Mouse (Mus musculus): ENCODE measurements around the gene Col4a3. TPM values are rescaled to one million over a fixed set of nuclear protein-coding genes. Genes with fewer than 3 reads are reported as not detected.

The Col4a3 gene
- polyA plus RNA-seq, 1 experiment from 2014 or later, result 0.03 TPM

DNA sequence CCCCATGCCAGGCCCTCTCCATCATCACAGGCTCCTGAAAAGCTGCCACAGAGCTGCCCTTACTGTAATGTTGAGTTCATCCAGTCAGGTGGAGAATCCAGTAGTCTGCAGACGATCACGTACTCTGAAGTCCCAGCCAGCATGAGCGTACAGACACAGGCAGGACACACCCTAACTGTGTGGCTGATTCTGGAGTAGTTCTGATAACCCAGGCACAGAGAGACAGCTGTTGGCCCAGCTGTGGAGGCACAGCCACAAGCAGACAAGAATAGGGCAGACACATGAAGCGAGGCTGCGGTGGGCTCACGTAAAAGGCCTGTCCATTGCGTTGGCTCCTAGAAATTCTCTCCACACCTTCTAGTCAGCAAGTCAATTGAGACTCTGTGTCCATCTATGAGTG, 50.7 kb downstream of the Col4a3 start:
- Histone ChIP-seq H3K27me3 (no peaks in the 10 kb centered on the region), H3K9me3 (no peaks in the 10 kb centered on the region), H3K4me3 (no peak overlapping the region), H3K4me1 (0 out of 2 replicates have a peak, but pooled peaks cover 2% of the 10 kb centered on the region), H3K4me2 (no peak overlapping the region), H3K27ac (no peak overlapping the region), H3K9ac (no peak overlapping the region), H3K36me3 (no peaks in the 10 kb centered on the region)
- ATAC-seq (ENCODE audit: insufficient number of reproducible peaks, insufficient read depth, low FRiP score, low TSS enrichment, low read depth), result no peak
- WGBS, result 92% methylated on average over 7 of the region's 7 CpGs

DNA sequence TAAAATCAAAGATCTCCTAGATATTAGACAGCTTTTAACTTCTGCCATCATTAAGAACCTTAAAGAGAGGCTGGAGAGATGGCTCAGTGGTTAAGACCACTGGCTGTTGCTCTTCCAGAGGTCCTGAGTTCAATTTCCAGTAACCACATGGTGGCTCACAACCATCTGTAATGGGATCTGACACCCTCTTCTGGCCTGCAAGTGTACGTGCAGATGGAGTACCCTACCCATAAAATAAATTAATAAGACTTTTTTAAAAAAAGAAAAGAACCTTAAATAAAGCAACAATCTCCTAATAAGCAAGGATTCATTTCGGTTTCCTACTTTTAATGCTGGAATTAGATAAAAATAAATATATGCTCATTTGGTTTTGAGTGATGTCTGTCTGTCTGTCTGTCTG, 51.7 kb downstream of the Col4a3 start:
- Histone ChIP-seq H3K36me3 (no peaks in the 10 kb centered on the region), H3K4me3 (no peak overlapping the region), H3K4me2 (no peak overlapping the region), H3K27ac (no peak overlapping the region), H3K27me3 (no peaks in the 10 kb centered on the region), H3K9ac (no peak overlapping the region), H3K4me1 (0 out of 2 replicates have a peak, but pooled peaks cover 2% of the 10 kb centered on the region), H3K9me3 (no peaks in the 10 kb centered on the region)
- ATAC-seq (ENCODE audit: insufficient number of reproducible peaks, insufficient read depth, low FRiP score, low TSS enrichment, low read depth), result no peak
- 84% methylated on average over 2 of the region's 2 CpGs for WGBS

DNA sequence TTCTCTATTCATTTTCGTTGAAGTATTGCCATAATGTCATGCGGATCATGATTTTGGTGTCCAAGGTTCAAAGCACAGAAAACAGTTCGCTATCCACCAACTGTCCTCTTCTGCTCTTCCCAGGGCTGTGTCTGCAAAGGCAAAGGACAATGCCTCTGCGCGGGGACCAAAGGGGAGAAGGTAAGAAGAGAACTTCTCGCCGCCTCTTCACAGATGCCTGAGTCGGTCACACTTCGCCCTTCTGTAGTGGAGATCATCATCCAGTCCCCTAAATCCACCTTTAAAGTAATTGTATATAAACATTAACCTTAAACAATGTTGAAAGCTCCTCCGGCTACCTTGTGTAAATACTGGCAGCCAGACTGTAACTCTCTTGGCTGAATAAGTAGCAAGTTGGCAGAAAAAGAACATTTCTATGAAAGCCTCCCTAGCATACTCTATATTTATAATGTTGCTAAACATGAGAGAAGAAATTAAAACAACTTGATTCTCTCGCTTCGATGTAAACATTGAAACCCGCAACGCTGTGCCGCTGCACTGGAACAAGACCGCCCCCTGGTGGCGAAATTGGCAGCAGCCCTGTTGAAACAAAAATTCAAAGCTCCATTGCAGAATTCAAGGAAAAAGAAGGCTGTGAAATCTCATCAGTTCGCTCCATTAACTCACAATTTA, 54.7 kb downstream of the Col4a3 start:
- no peaks in the 10 kb centered on the region for H3K27me3 ChIP-seq
- no peaks in the 10 kb centered on the region for H3K9me3 ChIP-seq
- H3K4me1 ChIP-seq, result no peaks in the 10 kb centered on the region
- H3K36me3 ChIP-seq, result no peaks in the 10 kb centered on the region
- H3K27ac ChIP-seq, result no peak overlapping the region
- peak overlapping the region; percentile 25 for H3K4me3 ChIP-seq
- no peak for ATAC-seq (ENCODE audit: insufficient number of reproducible peaks, insufficient read depth, low FRiP score, low TSS enrichment, low read depth)
- 36% methylated on average over 18 of the region's 18 CpGs for WGBS
- H3K9ac ChIP-seq, result 0 out of 2 replicates have a peak overlapping the region, but pooled peaks have one; percentile 44
- peak overlapping the region; percentile 56 for H3K4me2 ChIP-seq

DNA sequence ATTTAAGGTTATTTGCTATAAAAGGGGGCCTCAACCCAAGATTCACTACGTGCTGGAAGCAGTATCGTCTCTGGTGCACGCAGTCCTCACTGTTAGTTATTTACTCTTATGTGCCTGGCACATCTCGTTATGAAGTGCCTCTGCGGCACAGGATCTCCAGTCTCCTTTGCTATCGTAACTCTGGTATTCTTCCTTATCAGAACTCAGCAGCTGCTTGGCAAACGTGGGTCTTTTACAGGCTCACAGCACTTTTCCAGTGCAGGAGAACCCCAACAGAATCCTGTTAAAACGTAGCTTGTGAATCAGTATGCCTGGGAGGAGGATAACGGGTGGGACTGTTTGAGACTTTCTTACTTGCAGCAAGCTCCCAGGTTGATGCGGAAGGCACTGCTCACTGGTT, 61.3 kb downstream of the Col4a3 start:
- Histone ChIP-seq H3K9me3 (no peaks in the 10 kb centered on the region), H3K4me1 (no peaks in the 10 kb centered on the region), H3K27me3 (no peaks in the 10 kb centered on the region), H3K27ac (no peak overlapping the region), H3K36me3 (no peaks in the 10 kb centered on the region), H3K4me2 (no peak overlapping the region), H3K9ac (no peak overlapping the region), H3K4me3 (no peak overlapping the region)
- WGBS, result 74% methylated on average over 10 of the region's 10 CpGs
- no peak for ATAC-seq (ENCODE audit: insufficient number of reproducible peaks, insufficient read depth, low FRiP score, low TSS enrichment, low read depth)

DNA sequence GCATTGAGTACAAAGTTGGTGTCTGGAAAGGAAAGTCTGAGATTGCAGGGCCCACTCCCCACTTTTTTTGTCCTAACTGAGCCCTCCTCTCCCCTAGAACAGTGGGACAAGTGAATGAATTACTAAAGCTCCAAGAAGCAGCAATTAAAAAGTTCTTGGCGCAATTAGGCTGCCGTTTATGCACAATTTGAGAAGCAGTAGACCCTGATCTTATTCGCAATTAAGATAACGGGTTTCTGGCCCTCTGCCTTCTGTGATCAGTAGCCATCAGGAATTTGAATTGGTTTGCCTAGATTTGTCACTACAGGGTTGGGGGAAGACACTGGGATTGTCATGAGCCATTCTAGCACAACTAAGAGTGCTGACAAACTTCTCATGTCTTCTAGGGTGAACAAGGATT, 64.1 kb downstream of the Col4a3 start:
- 87% methylated on average over 4 of the region's 4 CpGs for WGBS
- Histone ChIP-seq H3K4me1 (no peaks in the 10 kb centered on the region), H3K27ac (no peak overlapping the region), H3K9ac (no peak overlapping the region), H3K27me3 (no peaks in the 10 kb centered on the region), H3K4me2 (no peak overlapping the region), H3K4me3 (no peak overlapping the region), H3K9me3 (no peaks in the 10 kb centered on the region), H3K36me3 (no peaks in the 10 kb centered on the region)
- no peak for ATAC-seq (ENCODE audit: insufficient number of reproducible peaks, insufficient read depth, low FRiP score, low TSS enrichment, low read depth)

DNA sequence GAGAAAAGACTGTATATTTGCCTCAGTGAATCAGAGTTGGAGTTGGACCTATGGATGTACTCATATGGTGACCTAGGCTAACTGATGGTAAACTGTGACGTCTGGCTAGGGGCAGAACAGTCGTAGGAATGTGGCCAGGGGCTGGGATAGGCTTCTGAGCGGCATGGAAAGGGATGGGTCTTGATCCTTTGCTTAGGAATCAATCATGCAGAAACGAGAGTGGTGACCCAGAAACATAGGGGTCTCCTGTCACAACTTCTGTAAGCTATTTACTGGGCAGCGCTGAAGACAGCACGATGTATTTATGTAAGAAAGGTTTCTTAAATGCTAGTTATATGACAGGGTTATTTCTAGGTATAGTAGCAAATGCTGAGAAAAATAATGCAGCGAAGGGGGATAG, 67.3 kb downstream of the Col4a3 start:
- 55% methylated on average over 7 of the region's 7 CpGs for WGBS

DNA sequence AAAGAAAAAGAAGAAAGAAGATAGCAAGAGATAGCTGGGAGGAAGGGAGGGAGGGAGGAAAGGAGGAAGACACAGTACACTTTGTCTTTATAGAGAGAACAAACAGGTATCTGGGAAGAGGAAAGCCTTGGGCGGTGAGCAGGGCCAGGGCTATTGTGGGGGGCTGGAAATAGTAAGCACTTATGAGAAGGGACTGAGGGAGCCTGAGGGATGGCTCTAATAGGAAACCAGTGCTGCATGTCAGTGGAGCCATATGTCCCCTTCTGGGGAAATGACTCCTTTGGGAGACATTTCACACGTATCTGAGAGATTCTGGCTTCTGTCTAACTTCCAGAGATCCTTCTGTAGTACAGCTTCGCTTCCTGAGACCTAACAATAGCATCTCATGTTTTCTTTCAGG, 69.7 kb downstream of the Col4a3 start:
- H3K36me3 ChIP-seq, result no peaks in the 10 kb centered on the region
- no peak overlapping the region for H3K4me2 ChIP-seq
- H3K9ac ChIP-seq, result no peak overlapping the region
- 66% methylated on average over 3 of the region's 3 CpGs for WGBS
- no peak overlapping the region for H3K4me3 ChIP-seq
- no peak for ATAC-seq (ENCODE audit: insufficient number of reproducible peaks, insufficient read depth, low FRiP score, low TSS enrichment, low read depth)
- no peaks in the 10 kb centered on the region for H3K9me3 ChIP-seq
- no peaks in the 10 kb centered on the region for H3K4me1 ChIP-seq
- no peaks in the 10 kb centered on the region for H3K27me3 ChIP-seq
- H3K27ac ChIP-seq, result no peak overlapping the region

More for the DNA sequence above, 67.3 kb downstream of the Col4a3 start:
- H3K4me1 ChIP-seq, result no peaks in the 10 kb centered on the region
- H3K9ac ChIP-seq, result no peak overlapping the region
- H3K9me3 ChIP-seq, result no peaks in the 10 kb centered on the region
- no peak overlapping the region for H3K27ac ChIP-seq
- H3K36me3 ChIP-seq, result no peaks in the 10 kb centered on the region
- no peak overlapping the region for H3K4me2 ChIP-seq
- no peak for ATAC-seq (ENCODE audit: insufficient number of reproducible peaks, insufficient read depth, low FRiP score, low TSS enrichment, low read depth)
- H3K4me3 ChIP-seq, result no peak overlapping the region
- no peaks in the 10 kb centered on the region for H3K27me3 ChIP-seq

DNA sequence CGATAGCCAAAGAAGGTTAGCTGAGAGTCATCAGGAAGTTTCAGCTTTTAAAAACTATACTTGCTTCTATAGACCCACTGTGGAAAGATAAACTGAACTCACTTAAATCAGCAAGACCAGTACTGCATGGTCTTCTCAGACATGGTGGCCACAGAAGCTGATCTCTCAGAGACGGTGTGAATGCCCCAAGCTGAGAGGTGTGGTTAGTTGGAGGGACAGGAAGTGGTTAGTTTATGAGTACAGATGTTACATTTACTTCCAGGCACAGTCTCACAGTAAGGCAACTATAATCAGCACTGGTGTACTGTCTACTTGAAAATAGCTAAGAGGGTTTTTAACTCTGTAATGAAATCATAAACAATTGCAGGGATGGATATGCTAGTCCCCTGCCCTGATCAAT, 75.5 kb downstream of the Col4a3 start:
- H3K27me3 ChIP-seq, result no peaks in the 10 kb centered on the region
- ATAC-seq (ENCODE audit: insufficient number of reproducible peaks, insufficient read depth, low FRiP score, low TSS enrichment, low read depth), result no peak
- no peak overlapping the region for H3K27ac ChIP-seq
- WGBS, result 84% methylated on average over 2 of the region's 2 CpGs
- no peaks in the 10 kb centered on the region for H3K9me3 ChIP-seq
- no peaks in the 10 kb centered on the region for H3K4me1 ChIP-seq
- no peaks in the 10 kb centered on the region for H3K36me3 ChIP-seq
- no peak overlapping the region for H3K4me3 ChIP-seq
- no peak overlapping the region for H3K9ac ChIP-seq
- no peak overlapping the region for H3K4me2 ChIP-seq

DNA sequence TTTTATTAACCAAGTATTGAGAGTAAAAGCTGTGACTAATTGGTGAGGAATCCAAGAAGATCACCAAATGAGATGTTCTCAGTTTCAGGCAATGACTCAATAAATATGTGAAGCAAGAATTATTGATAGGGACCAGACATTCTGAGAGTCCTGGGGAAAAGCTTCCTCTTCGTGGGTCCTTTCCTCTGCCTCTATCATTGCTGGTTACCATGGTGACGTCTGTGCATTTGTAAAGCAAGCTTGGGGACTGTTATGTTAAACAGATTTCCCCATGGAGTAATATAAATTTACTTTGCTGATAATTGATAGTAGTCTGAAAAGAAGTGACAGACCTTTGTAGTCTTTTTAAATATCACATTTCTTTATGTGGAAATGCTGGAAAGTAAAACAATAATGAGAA, 76.8 kb downstream of the Col4a3 start:
- no peak for ATAC-seq (ENCODE audit: insufficient number of reproducible peaks, insufficient read depth, low FRiP score, low TSS enrichment, low read depth)
- no peak overlapping the region for H3K4me3 ChIP-seq
- no peaks in the 10 kb centered on the region for H3K4me1 ChIP-seq
- H3K4me2 ChIP-seq, result no peak overlapping the region
- no peaks in the 10 kb centered on the region for H3K36me3 ChIP-seq
- WGBS, result 25% methylated on average over 2 of the region's 2 CpGs
- no peaks in the 10 kb centered on the region for H3K27me3 ChIP-seq
- no peak overlapping the region for H3K9ac ChIP-seq
- no peak overlapping the region for H3K27ac ChIP-seq
- H3K9me3 ChIP-seq, result no peaks in the 10 kb centered on the region

DNA sequence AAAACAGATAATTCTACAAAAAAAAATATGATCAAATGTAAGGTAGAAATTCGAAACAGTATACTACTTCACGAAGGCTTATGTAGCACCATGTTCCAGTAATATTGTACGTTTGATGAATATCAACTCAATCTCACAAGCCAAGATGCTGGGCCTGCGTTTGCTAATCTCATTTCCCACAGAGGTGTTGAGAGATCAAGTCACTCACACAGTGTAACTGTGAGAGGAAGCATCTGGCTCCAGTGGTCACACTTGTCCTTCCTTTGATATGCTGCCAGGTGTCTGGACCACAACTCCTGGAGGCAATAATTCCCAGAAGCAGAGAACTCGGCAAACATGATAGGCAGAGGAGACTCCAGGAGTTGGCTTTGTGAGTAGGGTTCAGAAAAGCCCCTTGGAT, 99.6 kb downstream of the Col4a3 start:
- WGBS, result 79% methylated on average over 5 of the region's 5 CpGs
- Histone ChIP-seq H3K9ac (no peak overlapping the region), H3K4me1 (no peaks in the 10 kb centered on the region), H3K4me2 (no peak overlapping the region), H3K27me3 (no peaks in the 10 kb centered on the region), H3K4me3 (no peak overlapping the region), H3K36me3 (no peaks in the 10 kb centered on the region), H3K9me3 (no peaks in the 10 kb centered on the region), H3K27ac (no peak overlapping the region)
- no peak for ATAC-seq (ENCODE audit: insufficient number of reproducible peaks, insufficient read depth, low FRiP score, low TSS enrichment, low read depth)

DNA sequence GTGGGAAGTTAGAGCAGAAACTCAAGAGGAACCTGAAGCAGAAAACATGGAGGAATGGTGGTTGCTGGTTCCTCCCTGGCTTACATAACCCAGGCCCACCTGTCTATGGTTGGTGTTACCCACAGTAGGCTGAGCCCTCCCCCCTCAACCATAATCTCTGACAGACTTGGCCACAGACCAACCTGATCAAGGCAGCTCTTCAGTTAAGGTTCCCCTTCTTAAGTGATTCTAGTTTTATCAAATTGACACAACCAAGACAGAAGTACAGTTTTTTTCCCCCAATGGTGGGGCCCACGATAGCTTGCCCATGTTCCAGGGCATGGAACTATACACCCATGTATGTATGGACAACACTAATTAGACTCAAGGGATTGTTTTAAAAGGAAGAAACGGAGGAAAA, 100.1 kb downstream of the Col4a3 start:
- no peak overlapping the region for H3K4me3 ChIP-seq
- H3K9me3 ChIP-seq, result no peaks in the 10 kb centered on the region
- H3K4me2 ChIP-seq, result no peak overlapping the region
- H3K27ac ChIP-seq, result no peak overlapping the region
- no peaks in the 10 kb centered on the region for H3K27me3 ChIP-seq
- H3K36me3 ChIP-seq, result no peaks in the 10 kb centered on the region
- no peak for ATAC-seq (ENCODE audit: insufficient number of reproducible peaks, insufficient read depth, low FRiP score, low TSS enrichment, low read depth)
- H3K9ac ChIP-seq, result no peak overlapping the region
- 84% methylated on average over 2 of the region's 2 CpGs for WGBS
- H3K4me1 ChIP-seq, result no peaks in the 10 kb centered on the region

DNA sequence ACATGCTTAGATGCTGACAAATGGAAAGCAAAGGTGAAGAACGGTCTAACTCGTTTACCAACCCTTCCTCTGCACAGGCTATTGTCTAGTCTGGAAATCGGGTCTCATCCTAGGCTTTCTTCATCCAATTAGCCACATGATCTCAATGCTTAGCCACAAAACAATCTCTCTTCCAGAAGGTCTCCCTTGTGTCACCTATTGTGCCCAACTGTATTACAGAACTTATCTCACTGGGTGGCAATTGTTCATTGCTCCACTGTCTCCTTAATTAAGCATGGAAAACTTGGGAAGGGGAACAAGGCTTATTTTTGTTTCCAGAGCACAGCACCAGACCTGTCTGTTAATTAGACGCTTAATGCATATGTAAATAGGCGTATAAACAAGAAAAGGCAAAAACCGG, 101.2 kb downstream of the Col4a3 start:
- no peak for ATAC-seq (ENCODE audit: insufficient number of reproducible peaks, insufficient read depth, low FRiP score, low TSS enrichment, low read depth)
- H3K27ac ChIP-seq, result no peak overlapping the region

More for the DNA sequence above, 101.2 kb downstream of the Col4a3 start:
- no peak overlapping the region for H3K4me2 ChIP-seq
- H3K27me3 ChIP-seq, result no peaks in the 10 kb centered on the region
- no peak overlapping the region for H3K4me3 ChIP-seq
- WGBS, result 77% methylated on average over 6 of the region's 6 CpGs
- H3K36me3 ChIP-seq, result no peaks in the 10 kb centered on the region
- no peak overlapping the region for H3K9ac ChIP-seq
- H3K9me3 ChIP-seq, result no peaks in the 10 kb centered on the region
- no peaks in the 10 kb centered on the region for H3K4me1 ChIP-seq
